10 mouse cellular contexts compared by ENCODE assay signal in the genomic region with DNA sequence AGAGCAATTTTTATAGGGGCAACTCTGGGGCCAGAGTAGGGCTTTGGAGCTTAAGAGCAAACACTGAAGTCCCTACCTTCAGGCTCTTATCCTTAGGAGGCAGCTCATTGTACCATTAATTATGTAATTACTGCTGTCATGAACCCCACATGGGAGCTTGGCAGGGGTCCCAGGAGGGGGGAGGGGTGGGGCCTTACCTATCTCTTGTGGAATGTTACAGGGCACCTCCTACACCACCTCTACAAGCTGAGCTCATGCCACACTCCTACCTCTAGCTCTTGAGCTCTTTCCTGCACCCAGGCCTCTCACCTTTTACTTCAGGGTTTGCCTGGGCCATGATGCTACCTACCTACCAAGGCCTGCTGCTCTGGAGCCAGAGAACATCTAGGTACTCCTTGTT. TPM values are rescaled to one million over a fixed set of nuclear protein-coding genes. Genes with fewer than 3 reads are reported as not detected.
DNase-seq lines count a peak whose midpoint lies in the region; ATAC-seq and TF ChIP-seq lines count a peak whose summit lies in the region.
"Had no signal": no experiment of that assay in that cellular context is flagged by ENCODE, and none has a peak within 500 bp of the region (broad histone marks: within the 10 kb centered on the region; RNA-seq: fewer than 3 reads in every experiment).

No protein-coding gene starts in this region.

- no peak for TF ChIP-seq CTCF in layer of hippocampus, adult 2 months (conservative IDR thresholded peaks at IDR 0.05)

- 0 out of 2 replicates have a peak, but pooled peaks cover 3% of the 10 kb centered on the region for H3K36me3 ChIP-seq in forebrain, embryonic 13.5 days (ENCODE audit: poor library complexity, severe bottlenecking)
- H3K36me3 ChIP-seq: limb, embryonic 15.5 days had no signal

- H3K27ac ChIP-seq in layer of hippocampus, adult 2 months = peak overlapping the region; percentile 99
- peak overlapping the region; percentile 99 for H3K27ac ChIP-seq in forebrain, embryonic 13.5 days

- no peaks in the 10 kb centered on the region for H3K9me3 ChIP-seq in forebrain, embryonic 13.5 days (replicated peaks)
- H3K9me3 ChIP-seq: embryonic facial prominence, embryonic 13.5 days; limb, embryonic 15.5 days had no signal

- H3K4me2 ChIP-seq in forebrain, embryonic 13.5 days = peak overlapping the region; percentile 95

- DNase-seq in layer of hippocampus, adult 2 months (ENCODE audit: low spot score in 2 of 2) = no peak
- DNase-seq in layer of hippocampus, adult 18-20 months (ENCODE audit: low spot score in 2 of 2) = no peak
- DNase-seq in kidney, postnatal 14 days = peak; percentile 70
- DNase-seq in ovary, postnatal 14 days (ENCODE audit: low spot score) = peak; percentile 63
- DNase-seq in right cerebral cortex, postnatal 36 days (ENCODE audit: low spot score in 2 of 2) = no peak

- H3K27me3 ChIP-seq in forebrain, embryonic 13.5 days = no peaks in the 10 kb centered on the region
- H3K27me3 ChIP-seq: embryonic facial prominence, embryonic 13.5 days; limb, embryonic 15.5 days had no signal

- ATAC-seq in forebrain, embryonic 13.5 days = no peak
- no peak for ATAC-seq in erythroid progenitor cell, adult 5-6 weeks (replicated peaks; ENCODE audit: low FRiP score, poor library complexity, severe bottlenecking)
- no peak for ATAC-seq in frontal cortex, adult (ENCODE audit: low TSS enrichment)

- H3K4me3 ChIP-seq in layer of hippocampus, adult 2 months = no peak overlapping the region
- H3K4me3 ChIP-seq in forebrain, embryonic 13.5 days = no peak overlapping the region
- H3K4me3 ChIP-seq: limb, embryonic 15.5 days had no signal

- H3K9ac ChIP-seq in forebrain, embryonic 13.5 days = peak overlapping the region; percentile 89
- H3K9ac ChIP-seq: embryonic facial prominence, embryonic 13.5 days; limb, embryonic 15.5 days had no signal

- H3K4me1 ChIP-seq in forebrain, embryonic 13.5 days = peaks cover 92% of the 10 kb centered on the region

RNA-seq across cellular contexts. Expression of a gene that starts 43.9 kb away (rescaled TPM):
- 10 to 100 TPM; 64.2 to 70.8 TPM for total RNA-seq in layer of hippocampus, adult 2 months (2021)
- 10 to 100 TPM; 73.9 to 80.4 TPM for total RNA-seq in layer of hippocampus, adult 18-20 months (2021)
- polyA plus RNA-seq in forebrain, embryonic 13.5 days (2015; fragmentation: Nextera tagmentation; extraction: Ambion mirVana) = 52.1 and 56.7 TPM in 2 replicates
- 6.3 and 10.8 TPM in 2 replicates for total RNA-seq in erythroid progenitor cell, adult 5-6 weeks (2015; ENCODE audit: low replicate concordance)
- total RNA-seq in erythroid progenitor cell, adult 5-6 weeks (2017; ENCODE audit: low replicate concordance) = 10.7 and 34.9 TPM in 2 replicates

Comparison
In these comparisons a context has a peak if more than half of its experiments do, and no peak if none do; other contexts are left out.
1. DNase-seq: peak in kidney, postnatal 14 days (single experiment) and ovary, postnatal 14 days (single experiment); none in layer of hippocampus, adult 2 months (0 of 2), layer of hippocampus, adult 18-20 months (0 of 2) and right cerebral cortex, postnatal 36 days (0 of 2).